Mouse (Mus musculus) neural tube, embryonic 15.5 days (tissue): ENCODE data around the gene Cilp. TPM values are rescaled to one million over a fixed set of nuclear protein-coding genes. Genes with fewer than 3 reads are reported as not detected.

ENCODE experiments used
- ATAC-seq: fragments of 200-750 bp; cut with Nextera tagmentation; 2 replicates; pipeline ENCODE4 v1.8.0; 2017; ENCODE audit warnings: mild to moderate bottlenecking, moderate TSS enrichment, moderate library complexity; ENCODE audit not compliant: low FRiP score
- H3K27ac ChIP-seq: fragments of 300-500 bp; sonication (generic); replicated peaks from 2 replicates; pipeline ENCODE4 v1.5.1; 2015; ENCODE audit warnings: mild to moderate bottlenecking, inconsistent platforms
- H3K27me3 ChIP-seq: fragments of 300-500 bp; sonication (generic); replicated peaks from 2 replicates; pipeline ENCODE4 v1.6.1; 2015; ENCODE audit warnings: inconsistent platforms
- H3K36me3 ChIP-seq: fragments of 300-500 bp; sonication (generic); 2 replicates; pipeline ENCODE4 v1.6.1; 2015; ENCODE audit warnings: inconsistent platforms
- H3K4me1 ChIP-seq: fragments of 300-500 bp; sonication (generic); 2 replicates; pipeline ENCODE4 v1.6.1; 2015; ENCODE audit warnings: inconsistent platforms
- H3K4me2 ChIP-seq: fragments of 300-500 bp; sonication (generic); 2 replicates; pipeline ENCODE4 v1.6.1; 2015; ENCODE audit warnings: inconsistent platforms, mild to moderate bottlenecking, moderate library complexity
- H3K4me3 ChIP-seq: fragments of 300-500 bp; sonication (generic); replicated peaks from 2 replicates; pipeline ENCODE4 v1.5.1; 2015; ENCODE audit warnings: mild to moderate bottlenecking, inconsistent platforms
- H3K9ac ChIP-seq: fragments of 300-500 bp; sonication (generic); replicated peaks from 2 replicates; pipeline ENCODE4 v1.6.1; 2015; ENCODE audit warnings: mild to moderate bottlenecking, inconsistent platforms
- H3K9me3 ChIP-seq: fragments of 300-500 bp; sonication (generic); replicated peaks from 2 replicates; pipeline ENCODE4 v1.6.1; 2016; ENCODE audit warnings: inconsistent platforms
- WGBS: fragments of 180-500 bp; shearing (Covaris S2); methylation state at CpG from one replicate; pipeline ENCODE4 v1.1.7; 2015; ENCODE audit warnings: mixed read lengths; 5-methylcytosine and 5-hydroxymethylcytosine counted together
- polyA plus RNA-seq: library from polyadenylated mRNA; unstranded; fragments of >200 nt; fragmentation: Nextera tagmentation; extraction: Ambion mirVana; gene quantifications from 2 replicates; pipeline ENCODE4 v1.2.1, GENCODE M21; 2015

Gene Cilp
- polyA plus RNA-seq, 1 experiment from 2014 or later, result 0.58 TPM

DNA sequence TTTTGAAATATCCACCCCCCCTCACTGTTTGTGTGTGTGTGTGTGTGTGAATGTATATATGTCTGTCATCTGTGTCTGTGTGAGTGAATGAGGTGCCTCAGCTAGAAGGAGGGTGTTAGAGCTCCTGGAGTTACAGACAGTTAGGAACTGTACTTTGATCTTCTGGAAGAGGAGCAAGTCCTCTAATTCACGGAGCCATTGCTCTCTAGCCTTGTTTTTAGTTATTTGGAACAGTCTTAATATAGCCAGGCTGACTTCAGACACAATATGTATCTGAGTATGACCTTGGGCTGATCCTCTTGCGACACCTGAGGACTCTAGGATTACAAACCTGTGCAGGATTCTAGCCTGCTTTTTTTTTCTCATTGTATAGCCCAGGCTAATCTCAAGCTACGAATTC is 33.8 kb downstream of the Cilp start:
- Histone ChIP-seq H3K4me1 (peaks cover 13% of the 10 kb centered on the region), H3K36me3 (peaks cover 46% of the 10 kb centered on the region), H3K9me3 (no peaks in the 10 kb centered on the region), H3K4me2 (no peak overlapping the region), H3K4me3 (no peak overlapping the region), H3K9ac (no peak overlapping the region), H3K27ac (no peak overlapping the region), H3K27me3 (no peaks in the 10 kb centered on the region)
- no peak for ATAC-seq
- WGBS, result 90% methylated on average over 3 of the region's 3 CpGs

DNA sequence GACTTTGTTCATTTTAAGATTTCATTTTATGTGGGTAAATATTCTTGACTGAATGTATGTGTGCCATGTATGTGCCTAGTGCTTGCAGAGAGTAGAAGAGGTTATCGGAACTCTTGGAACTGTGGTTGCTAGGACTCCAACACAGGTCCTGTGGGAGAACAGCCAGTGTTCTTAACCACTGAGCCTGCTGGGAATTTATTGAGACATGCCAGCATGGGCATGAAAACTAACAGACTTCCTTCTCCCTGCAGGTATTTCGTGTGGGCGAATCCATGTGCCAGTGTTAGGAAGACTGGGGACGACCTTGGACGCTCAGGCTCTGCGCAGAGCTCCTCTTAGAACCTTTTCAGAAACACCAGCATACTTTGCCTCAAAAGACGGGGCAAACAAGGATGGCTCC is 34.7 kb downstream of the Cilp start:
- peaks cover 13% of the 10 kb centered on the region for H3K4me1 ChIP-seq
- ATAC-seq, result no peak
- no peaks in the 10 kb centered on the region for H3K9me3 ChIP-seq
- peaks cover 46% of the 10 kb centered on the region for H3K36me3 ChIP-seq
- H3K9ac ChIP-seq, result no peak overlapping the region
- H3K27me3 ChIP-seq, result no peaks in the 10 kb centered on the region
- H3K4me2 ChIP-seq, result no peak overlapping the region
- 96% methylated on average over 7 of the region's 7 CpGs for WGBS
- H3K27ac ChIP-seq, result no peak overlapping the region
- H3K4me3 ChIP-seq, result no peak overlapping the region

DNA sequence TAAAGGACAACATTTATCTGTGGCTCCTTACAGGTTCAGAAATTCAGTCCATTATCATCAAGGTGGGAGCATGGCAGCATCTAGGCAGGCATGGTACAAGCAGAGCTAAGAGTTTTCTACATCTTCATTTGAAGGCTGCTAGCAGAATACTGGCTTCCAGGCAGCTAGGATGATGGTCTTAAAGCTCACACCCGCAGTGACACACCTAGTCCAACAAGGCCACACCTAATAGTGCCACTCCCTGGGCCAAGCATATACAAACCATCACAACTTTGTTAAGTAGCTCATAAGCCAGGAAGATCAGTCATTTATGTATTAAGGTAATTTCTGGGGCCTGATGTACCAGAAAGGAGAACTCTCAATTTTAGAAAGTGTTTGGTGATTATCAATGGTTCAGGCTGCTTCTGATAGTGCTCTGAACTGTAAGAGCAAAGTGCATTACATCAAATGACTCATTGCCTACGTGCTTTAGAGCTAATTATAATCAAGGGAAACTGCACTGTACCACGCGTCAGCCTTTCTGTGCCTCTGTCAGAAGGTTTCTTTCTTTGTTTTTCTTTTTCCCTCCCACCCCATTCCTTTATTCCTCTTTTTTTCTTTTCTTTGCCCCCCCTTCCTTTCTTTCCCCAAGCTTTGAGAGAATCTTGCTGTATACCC is 37.5 kb downstream of the Cilp start:
- WGBS, result 97% methylated on average over 4 of the region's 4 CpGs
- no peak overlapping the region for H3K9ac ChIP-seq
- no peak overlapping the region for H3K4me2 ChIP-seq
- H3K36me3 ChIP-seq, result peaks cover 54% of the 10 kb centered on the region
- no peaks in the 10 kb centered on the region for H3K9me3 ChIP-seq
- H3K27ac ChIP-seq, result no peak overlapping the region
- no peak for ATAC-seq
- H3K27me3 ChIP-seq, result no peaks in the 10 kb centered on the region
- no peaks in the 10 kb centered on the region for H3K4me1 ChIP-seq
- H3K4me3 ChIP-seq, result no peak overlapping the region

DNA sequence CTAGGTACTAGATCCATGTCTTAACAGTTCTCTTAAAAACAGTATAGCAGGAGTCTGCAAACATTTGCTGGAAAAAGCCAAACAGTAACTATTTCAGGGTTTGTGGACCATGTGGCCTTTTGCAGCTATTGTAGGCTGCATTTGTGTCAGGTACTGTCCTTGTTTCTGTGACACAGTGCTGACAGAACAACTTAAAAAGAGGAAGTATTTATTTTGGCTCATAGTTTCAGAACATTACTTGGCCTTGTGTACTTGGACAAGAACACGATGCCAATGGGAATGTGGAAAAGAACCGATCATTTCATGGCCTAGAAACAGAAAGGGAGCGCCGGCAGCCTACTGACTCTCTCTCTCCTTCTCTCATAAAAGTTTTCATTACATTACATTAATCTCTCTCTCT is 38.6 kb downstream of the Cilp start:
- no peak for ATAC-seq
- Histone ChIP-seq H3K27ac (no peak overlapping the region), H3K9me3 (no peaks in the 10 kb centered on the region), H3K36me3 (peaks cover 61% of the 10 kb centered on the region), H3K4me3 (no peak overlapping the region), H3K4me2 (no peak overlapping the region), H3K27me3 (no peaks in the 10 kb centered on the region), H3K9ac (no peak overlapping the region), H3K4me1 (no peaks in the 10 kb centered on the region)
- WGBS, result 97% methylated on average over 4 of the region's 4 CpGs

- no peaks in the 10 kb centered on the region for H3K4me1 ChIP-seq
- peaks cover 65% of the 10 kb centered on the region for H3K36me3 ChIP-seq
- no peak overlapping the region for H3K27ac ChIP-seq
- WGBS, result 85% methylated on average over 4 of the region's 4 CpGs
- H3K4me3 ChIP-seq, result no peak overlapping the region
- no peak overlapping the region for H3K4me2 ChIP-seq
- H3K9me3 ChIP-seq, result no peaks in the 10 kb centered on the region
- no peak overlapping the region for H3K9ac ChIP-seq
- ATAC-seq, result no peak
- H3K27me3 ChIP-seq, result no peaks in the 10 kb centered on the region
Measured at GRCm38 (mm10) chr9:65304300-65304699, 39.3 kb downstream of the Cilp start.

DNA sequence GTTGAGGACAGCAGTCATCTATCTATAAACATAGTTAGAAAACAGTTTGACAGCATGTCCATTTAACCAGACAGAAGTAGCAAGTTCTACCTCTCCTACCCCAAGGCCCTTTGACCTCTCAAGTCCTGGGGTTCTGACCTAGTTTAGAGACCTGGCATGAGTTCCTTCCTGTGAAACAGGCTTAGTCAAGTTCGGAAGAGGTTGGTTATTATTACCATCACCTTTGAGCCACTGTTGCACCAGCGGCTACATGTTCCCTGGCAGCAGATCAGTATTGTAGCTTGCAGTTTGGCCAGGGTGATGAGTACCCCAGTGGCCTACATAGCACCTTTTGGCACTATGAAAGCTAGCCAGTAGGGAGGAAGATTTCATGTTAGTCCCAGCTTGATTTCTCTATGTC is 41.7 kb downstream of the Cilp start:
- Histone ChIP-seq H3K4me1 (no peaks in the 10 kb centered on the region), H3K9ac (no peak overlapping the region), H3K36me3 (peaks cover 56% of the 10 kb centered on the region), H3K9me3 (no peaks in the 10 kb centered on the region), H3K27ac (no peak overlapping the region), H3K4me3 (no peak overlapping the region), H3K27me3 (no peaks in the 10 kb centered on the region), H3K4me2 (no peak overlapping the region)
- WGBS, result 95% methylated on average over 2 of the region's 2 CpGs
- ATAC-seq, result no peak

DNA sequence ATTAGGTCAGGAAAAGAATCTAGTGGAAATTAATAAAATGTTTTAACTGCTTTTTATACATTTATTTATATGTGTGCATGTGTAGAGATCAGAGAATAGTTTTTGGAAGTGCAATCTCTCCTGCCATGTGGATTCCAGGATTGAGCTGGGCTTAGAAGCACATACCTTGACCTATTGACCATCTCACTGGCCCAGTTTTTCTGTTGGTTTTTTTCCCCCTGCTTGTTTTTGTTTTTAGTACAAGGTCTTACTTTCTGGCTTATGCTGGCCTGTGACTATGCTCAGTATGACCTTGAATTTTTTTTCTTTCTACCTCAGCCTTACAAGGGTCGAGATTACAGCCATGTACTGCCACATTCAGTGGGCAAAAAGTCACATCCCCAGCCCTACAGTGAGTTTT is 43.0 kb downstream of the Cilp start:
- Histone ChIP-seq H3K27me3 (no peaks in the 10 kb centered on the region), H3K4me2 (no peak overlapping the region), H3K9ac (no peak overlapping the region), H3K27ac (no peak overlapping the region), H3K9me3 (no peaks in the 10 kb centered on the region), H3K4me1 (no peaks in the 10 kb centered on the region), H3K4me3 (no peak overlapping the region), H3K36me3 (peaks cover 56% of the 10 kb centered on the region)
- WGBS, result 85% methylated on average over 1 of the region's 1 CpGs
- ATAC-seq, result no peak

GRCm38 (mm10) chr9:65312669-65313357 is 47.8 kb downstream of the Cilp start:
- H3K9me3 ChIP-seq, result no peaks in the 10 kb centered on the region
- no peak overlapping the region for H3K4me3 ChIP-seq
- no peak for ATAC-seq
- 98% methylated on average over 4 of the region's 4 CpGs for WGBS
- H3K4me1 ChIP-seq, result no peaks in the 10 kb centered on the region
- H3K9ac ChIP-seq, result no peak overlapping the region
- no peaks in the 10 kb centered on the region for H3K27me3 ChIP-seq
- no peak overlapping the region for H3K27ac ChIP-seq
- H3K36me3 ChIP-seq, result peaks cover 58% of the 10 kb centered on the region
- H3K4me2 ChIP-seq, result no peak overlapping the region

DNA sequence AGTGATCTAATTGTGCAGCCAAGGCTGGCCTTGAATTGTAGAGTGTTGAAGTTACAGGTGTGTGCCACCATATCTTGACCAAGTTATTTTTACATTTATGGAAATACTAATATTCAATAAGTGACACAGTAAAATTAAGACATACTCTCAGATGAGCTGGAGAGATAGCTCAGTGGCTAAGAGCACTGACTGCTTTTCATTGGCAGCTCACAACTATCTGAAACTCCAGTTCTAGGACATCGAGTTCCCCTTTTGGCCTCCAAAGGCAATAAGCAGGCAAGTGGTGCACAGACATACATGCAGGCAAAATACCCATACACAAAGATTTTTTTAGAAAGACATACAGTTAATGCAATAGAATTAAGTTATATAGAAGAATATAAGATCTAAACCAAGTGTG is 48.9 kb downstream of the Cilp start:
- 95% methylated on average over 1 of the region's 1 CpGs for WGBS
- H3K9me3 ChIP-seq, result no peaks in the 10 kb centered on the region
- no peak overlapping the region for H3K27ac ChIP-seq
- ATAC-seq, result no peak
- no peak overlapping the region for H3K4me2 ChIP-seq
- peaks cover 57% of the 10 kb centered on the region for H3K36me3 ChIP-seq
- H3K4me1 ChIP-seq, result no peaks in the 10 kb centered on the region
- no peak overlapping the region for H3K9ac ChIP-seq
- no peaks in the 10 kb centered on the region for H3K27me3 ChIP-seq
- H3K4me3 ChIP-seq, result no peak overlapping the region

GRCm38 (mm10) chr9:65322255-65322900 is 57.4 kb downstream of the Cilp start:
- WGBS, result 91% methylated on average over 11 of the region's 11 CpGs
- ATAC-seq, result no peak
- peaks cover 74% of the 10 kb centered on the region for H3K36me3 ChIP-seq

DNA sequence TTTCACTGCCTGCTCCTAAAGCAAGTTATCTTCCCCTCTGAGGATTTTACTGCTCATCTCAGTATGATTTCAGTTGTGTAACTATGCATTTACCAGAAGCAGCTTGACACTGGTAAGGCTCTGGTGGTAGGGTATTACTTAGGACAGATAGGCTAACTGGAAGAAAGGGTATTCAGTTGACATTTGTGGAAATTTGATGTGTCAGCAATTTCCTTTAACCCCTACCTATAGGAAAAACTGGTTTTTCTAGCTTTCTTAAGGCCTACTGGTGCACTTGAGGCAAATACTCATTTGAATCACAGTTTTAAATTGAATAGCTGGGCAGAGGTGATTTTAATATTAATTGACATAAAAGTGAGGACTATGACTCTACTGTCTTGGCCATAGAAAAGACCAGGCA is 61.0 kb downstream of the Cilp start:
- Histone ChIP-seq H3K4me3 (no peak overlapping the region), H3K36me3 (peaks cover 64% of the 10 kb centered on the region), H3K4me2 (no peak overlapping the region), H3K9me3 (no peaks in the 10 kb centered on the region), H3K27me3 (no peaks in the 10 kb centered on the region), H3K9ac (no peak overlapping the region), H3K27ac (no peak overlapping the region), H3K4me1 (no peaks in the 10 kb centered on the region)
- ATAC-seq, result no peak

More at GRCm38 (mm10) chr9:65322255-65322900, 57.4 kb downstream of the Cilp start:
- H3K9me3 ChIP-seq, result no peaks in the 10 kb centered on the region
- no peak overlapping the region for H3K27ac ChIP-seq
- no peaks in the 10 kb centered on the region for H3K4me1 ChIP-seq
- no peaks in the 10 kb centered on the region for H3K27me3 ChIP-seq
- no peak overlapping the region for H3K4me3 ChIP-seq
- H3K9ac ChIP-seq, result no peak overlapping the region
- no peak overlapping the region for H3K4me2 ChIP-seq

DNA sequence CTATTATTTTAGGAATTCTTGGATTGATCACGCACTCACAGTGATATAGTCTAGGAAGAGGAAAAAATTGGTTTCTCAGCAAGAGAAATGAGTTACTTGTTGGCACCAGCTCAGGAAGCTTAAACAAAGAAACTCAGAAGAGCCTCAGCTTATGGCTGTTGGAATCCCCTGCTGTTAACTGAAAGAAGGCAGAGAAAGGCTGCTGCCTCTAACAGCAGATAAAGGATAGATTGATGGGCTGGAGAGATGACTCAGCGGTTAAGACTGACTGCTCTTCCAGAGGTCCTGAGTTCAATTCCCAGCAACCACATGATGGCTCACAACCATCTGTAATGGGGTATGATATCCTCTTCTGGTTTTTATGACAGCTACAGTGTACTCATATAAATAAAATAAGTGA is 62.4 kb downstream of the Cilp start:
- WGBS, result 87% methylated on average over 2 of the region's 2 CpGs

More for the DNA sequence above, 62.4 kb downstream of the Cilp start:
- H3K4me2 ChIP-seq, result no peak overlapping the region
- ATAC-seq, result no peak
- no peak overlapping the region for H3K27ac ChIP-seq
- H3K36me3 ChIP-seq, result peaks cover 59% of the 10 kb centered on the region
- H3K4me3 ChIP-seq, result no peak overlapping the region
- H3K9ac ChIP-seq, result no peak overlapping the region
- H3K4me1 ChIP-seq, result no peaks in the 10 kb centered on the region
- H3K9me3 ChIP-seq, result no peaks in the 10 kb centered on the region
- no peaks in the 10 kb centered on the region for H3K27me3 ChIP-seq
